Mouse (Mus musculus) hematopoietic stem cell, adult 5-6 weeks (primary cell): ENCODE results near the gene Mthfs. TPM values are rescaled to one million over a fixed set of nuclear protein-coding genes. Genes with fewer than 3 reads are reported as not detected.
"Not testable (repeated sequence)": the region's sequence is repeated elsewhere in the genome, so short reads cannot be mapped to it uniquely, and the experiment has no call there.

Experiments
- ATAC-seq, 2 experiments: fragments of 125-278 bp in 1 of 2; replicated peaks in 1 of 2; 2 replicates each; pipeline ENCODE4 v1.8.0; 2016 to 2017; ENCODE audit warnings: inconsistent platforms in 2 of 2, mild to moderate bottlenecking in 2 of 2, moderate number of reproducible peaks in 2 of 2, low read depth in 1 of 2, moderate TSS enrichment in 1 of 2; ENCODE audit not compliant: low FRiP score in 2 of 2, poor library complexity in 2 of 2, severe bottlenecking in 2 of 2, insufficient read depth in 1 of 2, low TSS enrichment in 1 of 2
- total RNA-seq: library from RNA; stranded (forward); fragments of 172-1452, 232-1000 nt; gene quantifications from 2 replicates; pipeline ENCODE4 v1.2.3, GENCODE M21; 2017

Gene Mthfs
- 8.2 and 60.7 TPM in 2 replicates for total RNA-seq

- ATAC-seq, result peak; percentile 46 to 54; a peak in 3 of 4 replicates
These were observed at the start of gene Mthfs for GRCm38 (mm10) chr9:89210353-89211064. TSS of gene Mthfs (plus strand) at chr9:89210676.

- ATAC-seq, result not testable (repeated sequence)
These were observed 37.9 kb upstream of the Mthfs start for GRCm38 (mm10) chr9:89172539-89172938.

- ATAC-seq, result peak; percentile 75 to 80; a peak in 3 of 4 replicates
These were observed 31.6 kb upstream of the Mthfs start for GRCm38 (mm10) chr9:89178833-89179232.

GRCm38 (mm10) chr9:89179469-89179868, 31.0 kb upstream of the Mthfs start:
- not testable (repeated sequence) for ATAC-seq

- ATAC-seq, result not testable (repeated sequence)
These were observed 23.5 kb upstream of the Mthfs start for GRCm38 (mm10) chr9:89187006-89187405.

- ATAC-seq, result peak; percentile 63 to 70
These were observed 15.0 kb upstream of the Mthfs start for GRCm38 (mm10) chr9:89195483-89195882.

- 0 out of 4 replicates have a peak, but pooled peaks of 1 of the 2 experiments have one; percentile 6 for ATAC-seq
These were observed 13.0 kb upstream of the Mthfs start for GRCm38 (mm10) chr9:89197509-89197908.

- ATAC-seq, result peak; percentile 27 to 56; a peak in 2 of 4 replicates
These were observed 12.1 kb upstream of the Mthfs start for GRCm38 (mm10) chr9:89198349-89198748.

GRCm38 (mm10) chr9:89198969-89199416, 11.5 kb upstream of the Mthfs start, which contains the start of the genes Bcl2a1b and Gm29094:
TSS of gene Bcl2a1b (plus strand) at chr9:89199209.
TSS of gene Gm29094 (plus strand) at chr9:89199379.
- peak; percentile 68 to 80 for ATAC-seq

GRCm38 (mm10) chr9:89202256-89202655, 8.2 kb upstream of the Mthfs start:
- ATAC-seq, result not testable (repeated sequence)

GRCm38 (mm10) chr9:89208939-89209338, 1.5 kb upstream of the Mthfs start:
- ATAC-seq, result not testable (repeated sequence)

- ATAC-seq, result peak; percentile 94 to 95
These were observed 786 bp downstream of the Mthfs start for GRCm38 (mm10) chr9:89211065-89211858.

GRCm38 (mm10) chr9:89212428-89212827, 2.0 kb downstream of the Mthfs start:
- peak; percentile 56 to 64 for ATAC-seq

- not testable (repeated sequence) for ATAC-seq
These were observed 7.7 kb downstream of the Mthfs start for GRCm38 (mm10) chr9:89218174-89218573.

- not testable (repeated sequence) for ATAC-seq
These were observed 9.2 kb downstream of the Mthfs start for GRCm38 (mm10) chr9:89219668-89220067.

GRCm38 (mm10) chr9:89220704-89221287, 10.3 kb downstream of the Mthfs start:
- ATAC-seq, result peak; percentile 33 to 54; a peak in 3 of 4 replicates

- ATAC-seq, result no peak
These were observed 15.6 kb downstream of the Mthfs start for GRCm38 (mm10) chr9:89226071-89226470.

GRCm38 (mm10) chr9:89228122-89228521, 17.6 kb downstream of the Mthfs start:
- no peak for ATAC-seq
